Mouse (Mus musculus): ENCODE data around the gene 1110032F04Rik. TPM values are rescaled to one million over a fixed set of nuclear protein-coding genes. Genes with fewer than 3 reads are reported as not detected.

The 1110032F04Rik gene
- 0.60 and 0.65 TPM in 2 replicates for polyA plus RNA-seq (2015; fragmentation: Nextera tagmentation; extraction: Ambion mirVana)

- WGBS: under 1% methylated on average over 51 of the region's 62 CpGs
- no peak within 1 kb of the TSS for H3K27ac ChIP-seq
- H3K9ac ChIP-seq: peak within 1 kb of the TSS; percentile 37
- H3K36me3 ChIP-seq: no peaks in the 10 kb centered on the region
- H3K4me1 ChIP-seq: peaks cover 16% of the 10 kb centered on the region
- H3K4me3 ChIP-seq: peak within 1 kb of the TSS; percentile 56
- peaks cover 41% of the 10 kb centered on the region for H3K27me3 ChIP-seq
- peak within 1 kb of the TSS; percentile 98 for H3K4me2 ChIP-seq
- H3K9me3 ChIP-seq: no peaks in the 10 kb centered on the region
- ATAC-seq (ENCODE audit: borderline replicate concordance, extremely low read depth, low FRiP score, low TSS enrichment): peak; percentile 76; the same call in 1 of the 2 replicates
Measured at GRCm38 (mm10) chr3:68869211-68869690, at the start of gene 1110032F04Rik. 1110032F04Rik (plus strand) TSS chr3:68869586.

- Histone ChIP-seq H3K4me2 (no peak overlapping the region), H3K9me3 (no peaks in the 10 kb centered on the region), H3K36me3 (no peaks in the 10 kb centered on the region), H3K27ac (no peak overlapping the region), H3K27me3 (no peaks in the 10 kb centered on the region), H3K4me3 (no peak overlapping the region), H3K4me1 (peaks cover 2% of the 10 kb centered on the region; the same call in 1 of the 2 replicates), H3K9ac (no peak overlapping the region)
- no peak for ATAC-seq (ENCODE audit: borderline replicate concordance, extremely low read depth, low FRiP score, low TSS enrichment)
- 77% methylated on average over 4 of the region's 4 CpGs for WGBS
Measured at GRCm38 (mm10) chr3:68821406-68821805, 48.0 kb upstream of the 1110032F04Rik start.

GRCm38 (mm10) chr3:68821926-68822341, 47.5 kb upstream of the 1110032F04Rik start:
- Histone ChIP-seq H3K27ac (no peak overlapping the region), H3K4me3 (no peak overlapping the region), H3K9ac (no peak overlapping the region), H3K9me3 (no peaks in the 10 kb centered on the region), H3K36me3 (no peaks in the 10 kb centered on the region), H3K27me3 (no peaks in the 10 kb centered on the region), H3K4me2 (no peak overlapping the region), H3K4me1 (peaks cover 2% of the 10 kb centered on the region; the same call in 1 of the 2 replicates)
- no peak for ATAC-seq (ENCODE audit: borderline replicate concordance, extremely low read depth, low FRiP score, low TSS enrichment)
- WGBS: 42% methylated on average over 5 of the region's 5 CpGs

- H3K27me3 ChIP-seq: no peaks in the 10 kb centered on the region
- 70% methylated on average over 15 of the region's 15 CpGs for WGBS
- no peak overlapping the region for H3K4me2 ChIP-seq
- H3K4me3 ChIP-seq: no peak overlapping the region
- no peaks in the 10 kb centered on the region for H3K9me3 ChIP-seq
- H3K4me1 ChIP-seq: peaks cover 2% of the 10 kb centered on the region; the same call in 1 of the 2 replicates
- no peaks in the 10 kb centered on the region for H3K36me3 ChIP-seq
- no peak overlapping the region for H3K27ac ChIP-seq
- no peak overlapping the region for H3K9ac ChIP-seq
- no peak for ATAC-seq (ENCODE audit: borderline replicate concordance, extremely low read depth, low FRiP score, low TSS enrichment)
Measured at GRCm38 (mm10) chr3:68823876-68824764, 45.3 kb upstream of the 1110032F04Rik start.

GRCm38 (mm10) chr3:68824765-68825090, 44.7 kb upstream of the 1110032F04Rik start:
- Histone ChIP-seq H3K4me2 (no peak overlapping the region), H3K4me3 (no peak overlapping the region), H3K27me3 (no peaks in the 10 kb centered on the region), H3K36me3 (no peaks in the 10 kb centered on the region), H3K9me3 (no peaks in the 10 kb centered on the region), H3K4me1 (peaks cover 2% of the 10 kb centered on the region; the same call in 1 of the 2 replicates), H3K9ac (no peak overlapping the region), H3K27ac (no peak overlapping the region)
- ATAC-seq (ENCODE audit: borderline replicate concordance, extremely low read depth, low FRiP score, low TSS enrichment): no peak
- 43% methylated on average over 2 of the region's 2 CpGs for WGBS

GRCm38 (mm10) chr3:68825151-68825550, 44.2 kb upstream of the 1110032F04Rik start:
- Histone ChIP-seq H3K9ac (no peak overlapping the region), H3K4me2 (no peak overlapping the region), H3K27me3 (no peaks in the 10 kb centered on the region), H3K4me3 (no peak overlapping the region), H3K9me3 (no peaks in the 10 kb centered on the region), H3K27ac (no peak overlapping the region), H3K36me3 (no peaks in the 10 kb centered on the region), H3K4me1 (peaks cover 2% of the 10 kb centered on the region; the same call in 1 of the 2 replicates)
- WGBS: 71% methylated on average over 8 of the region's 8 CpGs
- ATAC-seq (ENCODE audit: borderline replicate concordance, extremely low read depth, low FRiP score, low TSS enrichment): no peak

GRCm38 (mm10) chr3:68827671-68828070, 41.7 kb upstream of the 1110032F04Rik start:
- WGBS: 93% methylated on average over 5 of the region's 5 CpGs

GRCm38 (mm10) chr3:68829944-68830343, 39.4 kb upstream of the 1110032F04Rik start:
- H3K4me2 ChIP-seq: no peak overlapping the region
- H3K27me3 ChIP-seq: no peaks in the 10 kb centered on the region
- no peak overlapping the region for H3K9ac ChIP-seq
- 56% methylated on average over 3 of the region's 3 CpGs for WGBS
- no peaks in the 10 kb centered on the region for H3K4me1 ChIP-seq
- no peaks in the 10 kb centered on the region for H3K36me3 ChIP-seq
- no peak overlapping the region for H3K27ac ChIP-seq
- H3K4me3 ChIP-seq: no peak overlapping the region
- H3K9me3 ChIP-seq: no peaks in the 10 kb centered on the region
- ATAC-seq (ENCODE audit: borderline replicate concordance, extremely low read depth, low FRiP score, low TSS enrichment): no peak

More at GRCm38 (mm10) chr3:68827671-68828070, 41.7 kb upstream of the 1110032F04Rik start:
- Histone ChIP-seq H3K4me3 (no peak overlapping the region), H3K36me3 (no peaks in the 10 kb centered on the region), H3K27ac (no peak overlapping the region), H3K27me3 (no peaks in the 10 kb centered on the region), H3K4me1 (no peaks in the 10 kb centered on the region), H3K9me3 (no peaks in the 10 kb centered on the region), H3K9ac (no peak overlapping the region), H3K4me2 (no peak overlapping the region)
- no peak for ATAC-seq (ENCODE audit: borderline replicate concordance, extremely low read depth, low FRiP score, low TSS enrichment)

GRCm38 (mm10) chr3:68836857-68837499, 32.4 kb upstream of the 1110032F04Rik start:
- 82% methylated on average over 6 of the region's 6 CpGs for WGBS
- Histone ChIP-seq H3K4me3 (no peak overlapping the region), H3K9ac (no peak overlapping the region), H3K36me3 (no peaks in the 10 kb centered on the region), H3K27ac (no peak overlapping the region), H3K9me3 (no peaks in the 10 kb centered on the region), H3K4me1 (no peaks in the 10 kb centered on the region), H3K4me2 (no peak overlapping the region), H3K27me3 (no peaks in the 10 kb centered on the region)
- ATAC-seq (ENCODE audit: borderline replicate concordance, extremely low read depth, low FRiP score, low TSS enrichment): no peak

- WGBS: 54% methylated on average over 4 of the region's 4 CpGs
- ATAC-seq (ENCODE audit: borderline replicate concordance, extremely low read depth, low FRiP score, low TSS enrichment): no peak
- H3K4me2 ChIP-seq: no peak overlapping the region
- H3K9me3 ChIP-seq: no peaks in the 10 kb centered on the region
- H3K27me3 ChIP-seq: no peaks in the 10 kb centered on the region
- no peak overlapping the region for H3K9ac ChIP-seq
- H3K36me3 ChIP-seq: no peaks in the 10 kb centered on the region
- H3K27ac ChIP-seq: no peak overlapping the region
- H3K4me1 ChIP-seq: no peaks in the 10 kb centered on the region
- H3K4me3 ChIP-seq: no peak overlapping the region
Measured at GRCm38 (mm10) chr3:68840206-68840605, 29.2 kb upstream of the 1110032F04Rik start.

- ATAC-seq (ENCODE audit: borderline replicate concordance, extremely low read depth, low FRiP score, low TSS enrichment): no peak
- no peak overlapping the region for H3K27ac ChIP-seq
- H3K36me3 ChIP-seq: no peaks in the 10 kb centered on the region
- H3K9ac ChIP-seq: no peak overlapping the region
- H3K4me1 ChIP-seq: no peaks in the 10 kb centered on the region
- no peak overlapping the region for H3K4me2 ChIP-seq
- no peaks in the 10 kb centered on the region for H3K27me3 ChIP-seq
- no peaks in the 10 kb centered on the region for H3K9me3 ChIP-seq
- no peak overlapping the region for H3K4me3 ChIP-seq
- 94% methylated on average over 4 of the region's 4 CpGs for WGBS
Measured at GRCm38 (mm10) chr3:68844025-68844424, 25.4 kb upstream of the 1110032F04Rik start.

- ATAC-seq (ENCODE audit: borderline replicate concordance, extremely low read depth, low FRiP score, low TSS enrichment): no peak
- Histone ChIP-seq H3K9ac (no peak overlapping the region), H3K27me3 (no peaks in the 10 kb centered on the region), H3K27ac (no peak overlapping the region), H3K36me3 (no peaks in the 10 kb centered on the region), H3K9me3 (no peaks in the 10 kb centered on the region), H3K4me1 (no peaks in the 10 kb centered on the region), H3K4me2 (no peak overlapping the region), H3K4me3 (no peak overlapping the region)
- 63% methylated on average over 3 of the region's 3 CpGs for WGBS
Measured at GRCm38 (mm10) chr3:68848323-68848722, 21.1 kb upstream of the 1110032F04Rik start.
